Mouse (Mus musculus) Patski (cell line): Measurements from ENCODE around the gene Arhgap35. TPM values are rescaled to one million over a fixed set of nuclear protein-coding genes. Genes with fewer than 3 reads are reported as not detected.

Source experiments
- ATAC-seq: fragments of 100-300 bp; one replicate; pipeline ENCODE4 v1.8.0; 2021
- CTCF ChIA-PET: fragments of 350-600 bp; sonication (Branson Sonifier 250); formaldehyde crosslinking; loops from one replicate; lab custom pipeline; 2022; ENCODE audit warnings: inconsistent platforms; lab: Charles Lee
- POLR2A ChIA-PET: fragments of 350-600 bp; sonication (Branson Sonifier 250); formaldehyde crosslinking; loops from one replicate; lab custom pipeline; 2022; ENCODE audit warnings: antibody characterized with exemption, inconsistent platforms; lab: Charles Lee
- DNase-seq: peaks from one replicate; pipeline ENCODE4 v3.0.0-alpha.2; 2011; ENCODE audit warnings: low read depth, low spot score
- H3K27me3 ChIP-seq: fragments of 371-371 bp; one replicate; pipeline ENCODE4 v1.5.1; 2021
- CTCF ChIP-seq: fragments of 100-300 bp; IDR thresholded peaks from one replicate; pipeline ENCODE4 v1.5.1; 2021
- in situ Hi-C: fragments of 300-500 bp; cut with MboI; formaldehyde crosslinking; loops from 3 replicates; pipeline ENCODE4 v1.11.1; 2018; ENCODE audit warnings: low pct_unique_long_range_greater_than_20kb, mixed read lengths
- polyA plus RNA-seq: library from polyadenylated mRNA; unstranded; gene quantifications from one replicate; pipeline ENCODE4 v1.2.3, GENCODE M21; 2021

Gene Arhgap35
- polyA plus RNA-seq, 1 experiment from 2014 or later: 53.1 TPM

- POLR2A ChIA-PET: interaction anchor here (0.9 kb wide), 1 partner anchor 58 kb away, joined by 3 read pairs; no protein-coding TSS in a partner anchor
- ATAC-seq (no peak), DNase-seq (no peak)
- in situ Hi-C loops: loop anchor here (5.0 kb wide), 1 partner anchor 66 kb away; no protein-coding TSS in a partner anchor
- peak; percentile 94 for TF ChIP-seq CTCF
- CTCF ChIA-PET: interaction anchor here (0.6 to 4.0 kb wide), 15 partner anchors 9 to 128 kb away, joined by 3 to 23 read pairs (median 4); no protein-coding TSS in a partner anchor
- no peaks in the 10 kb centered on the region for H3K27me3 ChIP-seq
Measured at GRCm38 (mm10) chr7:16463214-16463613, 151.6 kb downstream of the Arhgap35 start.

GRCm38 (mm10) chr7:16461705-16462104 lies 153.1 kb downstream of the Arhgap35 start:
- no peak for ATAC-seq
- ChIA-PET CTCF (interaction anchor here (1.0 to 4.0 kb wide), 8 partner anchors 26 to 88 kb away, joined by 3 to 23 read pairs (median 13); no protein-coding TSS in a partner anchor), POLR2A (no interaction called here)
- no peak for TF ChIP-seq CTCF
- DNase-seq: no peak
- in situ Hi-C loops: loop anchor here (5.0 kb wide), 1 partner anchor 64 kb away; no protein-coding TSS in a partner anchor
- H3K27me3 ChIP-seq: no peaks in the 10 kb centered on the region

- TF ChIP-seq CTCF: no peak
- ATAC-seq (no peak), DNase-seq (no peak)
- CTCF ChIA-PET: interaction anchor here (3.9 to 4.0 kb wide), 3 partner anchors 28 to 64 kb away, joined by 22 to 23 read pairs (median 23); no protein-coding TSS in a partner anchor
- H3K27me3 ChIP-seq: no peaks in the 10 kb centered on the region
- POLR2A ChIA-PET: no interaction called here
- in situ Hi-C loops: loop anchor here (5.0 kb wide), 1 partner anchor 64 kb away; no protein-coding TSS in a partner anchor
Measured at GRCm38 (mm10) chr7:16461151-16461550, 153.6 kb downstream of the Arhgap35 start.

- H3K27me3 ChIP-seq: no peaks in the 10 kb centered on the region
- ATAC-seq (no peak), DNase-seq (no peak)
- in situ Hi-C loops: loop anchor here (5.0 kb wide), 1 partner anchor 63 kb away; no protein-coding TSS in a partner anchor
- CTCF ChIA-PET: interaction anchor here (4.0 kb wide), 1 partner anchor 63 kb away, joined by 23 read pairs; no protein-coding TSS in a partner anchor
- POLR2A ChIA-PET: no interaction called here
- TF ChIP-seq CTCF: no peak
Measured at GRCm38 (mm10) chr7:16460566-16460965, 154.2 kb downstream of the Arhgap35 start.

- in situ Hi-C loops: no loop called here
- ChIA-PET POLR2A (no interaction called here), CTCF (no interaction called here)
- H3K27me3 ChIP-seq: no peaks in the 10 kb centered on the region
- DNase-seq (no peak), ATAC-seq (no peak)
- TF ChIP-seq CTCF: no peak
Measured at GRCm38 (mm10) chr7:16456289-16456688, 158.5 kb downstream of the Arhgap35 start.

GRCm38 (mm10) chr7:16455016-16455415 lies 159.8 kb downstream of the Arhgap35 start:
- POLR2A ChIA-PET: no interaction called here
- no peak for ATAC-seq

GRCm38 (mm10) chr7:16453118-16453711 lies 161.6 kb downstream of the Arhgap35 start:
- POLR2A ChIA-PET: interaction anchor here (1.0 to 1.4 kb wide), 2 partner anchors 11 to 53 kb away, joined by 3 to 4 read pairs; no protein-coding TSS in a partner anchor
- DNase-seq: no peak
- CTCF ChIA-PET: interaction anchor here (2.1 kb wide), 1 partner anchor 10 kb away, joined by 7 read pairs; no protein-coding TSS in a partner anchor
- in situ Hi-C loops: no loop called here
- peak; percentile 14 for ATAC-seq
- no peaks in the 10 kb centered on the region for H3K27me3 ChIP-seq
- no peak for TF ChIP-seq CTCF

More at GRCm38 (mm10) chr7:16455016-16455415, 159.8 kb downstream of the Arhgap35 start:
- TF ChIP-seq CTCF: no peak
- no peak for DNase-seq
- CTCF ChIA-PET: interaction anchor here (2.1 kb wide), 1 partner anchor 9 kb away, joined by 7 read pairs; no protein-coding TSS in a partner anchor
- in situ Hi-C loops: no loop called here
- H3K27me3 ChIP-seq: no peaks in the 10 kb centered on the region

- peak; percentile 78 for DNase-seq
- CTCF ChIA-PET: no interaction called here
- peak; percentile 99 for ATAC-seq
- TF ChIP-seq CTCF: no peak
- in situ Hi-C loops: no loop called here
- POLR2A ChIA-PET: interaction anchor here (1.0 to 1.4 kb wide), 2 partner anchors 12 to 53 kb away, joined by 3 to 4 read pairs; no protein-coding TSS in a partner anchor
- H3K27me3 ChIP-seq: no peaks in the 10 kb centered on the region
Measured at GRCm38 (mm10) chr7:16452587-16453073, 162.2 kb downstream of the Arhgap35 start, which contains the start of gene Tmem160. TSS of gene Tmem160 (plus strand) at chr7:16452779.

GRCm38 (mm10) chr7:16451656-16452055 lies 163.1 kb downstream of the Arhgap35 start:
- no peak for DNase-seq
- no peak for TF ChIP-seq CTCF
- in situ Hi-C loops: no loop called here

More at GRCm38 (mm10) chr7:16451656-16452055, 163.1 kb downstream of the Arhgap35 start:
- no peak for ATAC-seq
- H3K27me3 ChIP-seq: no peaks in the 10 kb centered on the region
- ChIA-PET CTCF (interaction anchor here (0.6 to 0.8 kb wide), 2 partner anchors 12 to 41 kb away, joined by 3 read pairs; no protein-coding TSS in a partner anchor), POLR2A (no interaction called here)

Other genes starting within 250 kb of the Arhgap35 start
- 244 TPM for gene Sae1, start 227.2 kb downstream of the Arhgap35 start, polyA plus RNA-seq
- gene Zc3h4, start 214.1 kb downstream of the Arhgap35 start, polyA plus RNA-seq: 41.9 TPM
- 86.0 TPM for gene Tmem160, start 162.2 kb downstream of the Arhgap35 start, polyA plus RNA-seq
- gene Npas1, start 137.3 kb downstream of the Arhgap35 start, polyA plus RNA-seq: 0.67 TPM
- not detected for gene Ceacam15, start 60.7 kb upstream of the Arhgap35 start, polyA plus RNA-seq
- not detected for gene Ceacam9, start 106.9 kb upstream of the Arhgap35 start, polyA plus RNA-seq
- gene Ap2s1, start 123.4 kb upstream of the Arhgap35 start, polyA plus RNA-seq: 222 TPM
- 69.5 TPM for gene Slc1a5, start 166.3 kb upstream of the Arhgap35 start, polyA plus RNA-seq
- gene Strn4, start 200.9 kb upstream of the Arhgap35 start, polyA plus RNA-seq: 90.0 TPM
- gene Fkrp, start 201.7 kb upstream of the Arhgap35 start, polyA plus RNA-seq: 33.4 TPM
- 15.3 TPM for gene Prkd2, start 227.9 kb upstream of the Arhgap35 start, polyA plus RNA-seq